Mouse (Mus musculus): ENCODE measurements at regions not wholly inside any gene's neighbourhood (a gene's known extent, or its start where the extent isn't known, plus 50 kb on each side); places are given as distances from the start of the nearest gene placed in this dataset.

- TF ChIP-seq CTCF (IDR thresholded peaks at IDR 0.05; ENCODE audit: control insufficient read depth, insufficient read depth, insufficient read length) (no peak), MAX (IDR thresholded peaks at IDR 0.05) (no peak)
These were observed 93.2 kb downstream of the Fam53a start for GRCm38 (mm10) chr5:33536261-33536660.

All from C2C12 (cell line).